Mouse (Mus musculus) brain, embryonic 14.5 days (tissue): ENCODE data around the gene Lrrc7.

Source experiments
- CTCF ChIP-seq: fragments of 200-500 bp; IDR thresholded peaks from 2 replicates; pipeline ENCODE4 v1.5.1; 2012; ENCODE audit warnings: inconsistent platforms, mild to moderate bottlenecking, moderate library complexity, borderline replicate concordance; ENCODE audit not compliant: insufficient read depth, insufficient read length; ENCODE audit errors: extremely low read depth
- POLR2A ChIP-seq: fragments of 200-500 bp; IDR thresholded peaks from 2 replicates; pipeline ENCODE4 v1.6.1; 2012; ENCODE audit warnings: mild to moderate bottlenecking, inconsistent platforms, borderline replicate concordance; ENCODE audit not compliant: poor library complexity, insufficient read depth, insufficient read length, severe bottlenecking; ENCODE audit errors: extremely low read depth

- TF ChIP-seq CTCF: peak; percentile 30; the same call in 1 of the 2 replicates
- no peak for TF ChIP-seq POLR2A
Measured at GRCm38 (mm10) chr3:158165004-158165403, 397.0 kb downstream of the Lrrc7 start.
